Mouse (Mus musculus) embryonic facial prominence, embryonic 15.5 days (tissue): ENCODE measurements around the gene Lsm14b. TPM values are rescaled to one million over a fixed set of nuclear protein-coding genes. Genes with fewer than 3 reads are reported as not detected.

Experiments used
- ATAC-seq: fragments of 200-750 bp; cut with Nextera tagmentation; 2 replicates; pipeline ENCODE4 v1.8.0; 2017; ENCODE audit warnings: low read depth, moderate TSS enrichment; ENCODE audit not compliant: insufficient number of reproducible peaks, low FRiP score, low TSS enrichment
- H3K27ac ChIP-seq: fragments of 300-500 bp; sonication (generic); replicated peaks from 2 replicates; pipeline ENCODE4 v1.5.1; 2015; ENCODE audit warnings: mild to moderate bottlenecking, inconsistent platforms
- H3K27me3 ChIP-seq: fragments of 300-500 bp; sonication (generic); 2 replicates; pipeline ENCODE4 v1.6.1; 2015; ENCODE audit warnings: inconsistent platforms
- H3K36me3 ChIP-seq: fragments of 300-500 bp; sonication (generic); 2 replicates; pipeline ENCODE4 v1.6.1; 2015; ENCODE audit warnings: mild to moderate bottlenecking, inconsistent platforms
- H3K4me1 ChIP-seq: fragments of 300-500 bp; sonication (generic); 2 replicates; pipeline ENCODE4 v1.6.1; 2015; ENCODE audit warnings: inconsistent platforms
- H3K4me2 ChIP-seq: fragments of 300-500 bp; sonication (generic); replicated peaks from 2 replicates; pipeline ENCODE4 v1.6.1; 2015; ENCODE audit warnings: mild to moderate bottlenecking, inconsistent platforms
- H3K4me3 ChIP-seq: fragments of 300-500 bp; sonication (generic); replicated peaks from 2 replicates; pipeline ENCODE4 v1.5.1; 2015; ENCODE audit warnings: mild to moderate bottlenecking, inconsistent platforms
- H3K9ac ChIP-seq: fragments of 300-500 bp; sonication (generic); 2 replicates; pipeline ENCODE4 v1.6.1; 2015; ENCODE audit warnings: inconsistent platforms
- H3K9me3 ChIP-seq: fragments of 300-500 bp; sonication (generic); replicated peaks from 2 replicates; pipeline ENCODE4 v1.6.1; 2016; ENCODE audit warnings: inconsistent platforms
- WGBS: fragments of 180-500 bp; shearing (Covaris S2); methylation state at CpG from one replicate; pipeline ENCODE4 v1.1.7; 2015; 5-methylcytosine and 5-hydroxymethylcytosine counted together
- polyA plus RNA-seq: library from polyadenylated mRNA; unstranded; fragments of >200 nt; fragmentation: Nextera tagmentation; extraction: Ambion mirVana; gene quantifications from 2 replicates; pipeline ENCODE4 v1.2.1, GENCODE M21; 2015

The Lsm14b gene
- polyA plus RNA-seq, 1 experiment from 2014 or later = 8.9 TPM

- no peak for ATAC-seq
- no peaks in the 10 kb centered on the region for H3K9me3 ChIP-seq
- H3K4me1 ChIP-seq = no peaks in the 10 kb centered on the region
- 76% methylated on average over 10 of the region's 10 CpGs for WGBS
- no peaks in the 10 kb centered on the region for H3K36me3 ChIP-seq
- no peaks in the 10 kb centered on the region for H3K27me3 ChIP-seq
- no peak overlapping the region for H3K9ac ChIP-seq
- H3K4me2 ChIP-seq = no peak overlapping the region
- no peak overlapping the region for H3K4me3 ChIP-seq
- H3K27ac ChIP-seq = no peak overlapping the region
Measured at GRCm38 (mm10) chr2:179986437-179987022, 38.3 kb upstream of the Lsm14b start.

- no peak for ATAC-seq
- H3K27me3 ChIP-seq = no peaks in the 10 kb centered on the region
- no peak overlapping the region for H3K4me3 ChIP-seq
- 63% methylated on average over 1 of the region's 1 CpGs for WGBS
- H3K4me2 ChIP-seq = no peak overlapping the region
- H3K36me3 ChIP-seq = no peaks in the 10 kb centered on the region
- H3K4me1 ChIP-seq = no peaks in the 10 kb centered on the region
- no peak overlapping the region for H3K9ac ChIP-seq
- no peak overlapping the region for H3K27ac ChIP-seq
- H3K9me3 ChIP-seq = no peaks in the 10 kb centered on the region
Measured at GRCm38 (mm10) chr2:179989098-179989497, 35.7 kb upstream of the Lsm14b start.

GRCm38 (mm10) chr2:179993071-179993470, 31.7 kb upstream of the Lsm14b start:
- Histone ChIP-seq H3K27me3 (no peaks in the 10 kb centered on the region), H3K4me1 (no peaks in the 10 kb centered on the region), H3K27ac (no peak overlapping the region), H3K9me3 (no peaks in the 10 kb centered on the region), H3K9ac (no peak overlapping the region), H3K36me3 (no peaks in the 10 kb centered on the region), H3K4me3 (no peak overlapping the region), H3K4me2 (no peak overlapping the region)
- WGBS = 80% methylated on average over 5 of the region's 5 CpGs
- ATAC-seq = no peak

GRCm38 (mm10) chr2:179998431-179998830, 26.4 kb upstream of the Lsm14b start:
- no peaks in the 10 kb centered on the region for H3K27me3 ChIP-seq
- 64% methylated on average over 4 of the region's 4 CpGs for WGBS
- H3K36me3 ChIP-seq = no peaks in the 10 kb centered on the region
- no peak overlapping the region for H3K9ac ChIP-seq
- no peak overlapping the region for H3K4me2 ChIP-seq
- H3K27ac ChIP-seq = no peak overlapping the region
- no peaks in the 10 kb centered on the region for H3K4me1 ChIP-seq
- H3K9me3 ChIP-seq = no peaks in the 10 kb centered on the region
- no peak overlapping the region for H3K4me3 ChIP-seq
- no peak for ATAC-seq

GRCm38 (mm10) chr2:180001635-180002034, 23.2 kb upstream of the Lsm14b start:
- Histone ChIP-seq H3K9ac (no peak overlapping the region), H3K4me1 (no peaks in the 10 kb centered on the region), H3K4me2 (no peak overlapping the region), H3K9me3 (no peaks in the 10 kb centered on the region), H3K4me3 (no peak overlapping the region), H3K36me3 (no peaks in the 10 kb centered on the region), H3K27ac (no peak overlapping the region), H3K27me3 (no peaks in the 10 kb centered on the region)
- 68% methylated on average over 9 of the region's 9 CpGs for WGBS
- ATAC-seq = no peak

GRCm38 (mm10) chr2:180005656-180006351, 19.0 kb upstream of the Lsm14b start:
- Histone ChIP-seq H3K4me1 (no peaks in the 10 kb centered on the region), H3K36me3 (no peaks in the 10 kb centered on the region), H3K27me3 (no peaks in the 10 kb centered on the region), H3K9me3 (no peaks in the 10 kb centered on the region), H3K27ac (no peak overlapping the region), H3K4me2 (no peak overlapping the region), H3K9ac (no peak overlapping the region), H3K4me3 (no peak overlapping the region)
- 47% methylated on average over 5 of the region's 5 CpGs for WGBS
- ATAC-seq = no peak

- no peak for ATAC-seq
- no peaks in the 10 kb centered on the region for H3K36me3 ChIP-seq
- no peaks in the 10 kb centered on the region for H3K27me3 ChIP-seq
- H3K4me1 ChIP-seq = no peaks in the 10 kb centered on the region
- H3K9me3 ChIP-seq = no peaks in the 10 kb centered on the region
- H3K4me2 ChIP-seq = no peak overlapping the region
- no peak overlapping the region for H3K9ac ChIP-seq
- no peak overlapping the region for H3K27ac ChIP-seq
- no peak overlapping the region for H3K4me3 ChIP-seq
- WGBS = 39% methylated on average over 9 of the region's 9 CpGs
Measured at GRCm38 (mm10) chr2:180006352-180007017, 18.3 kb upstream of the Lsm14b start.

- no peaks in the 10 kb centered on the region for H3K36me3 ChIP-seq
- no peak overlapping the region for H3K4me3 ChIP-seq
- no peak overlapping the region for H3K4me2 ChIP-seq
- no peak for ATAC-seq
- H3K4me1 ChIP-seq = no peaks in the 10 kb centered on the region
- no peak overlapping the region for H3K9ac ChIP-seq
- no peak overlapping the region for H3K27ac ChIP-seq
- 88% methylated on average over 7 of the region's 7 CpGs for WGBS
- no peaks in the 10 kb centered on the region for H3K27me3 ChIP-seq
- no peaks in the 10 kb centered on the region for H3K9me3 ChIP-seq
Measured at GRCm38 (mm10) chr2:180010686-180011085, 14.1 kb upstream of the Lsm14b start.

- Histone ChIP-seq H3K4me2 (no peak overlapping the region), H3K4me1 (no peaks in the 10 kb centered on the region), H3K27me3 (no peaks in the 10 kb centered on the region), H3K9ac (no peak overlapping the region), H3K36me3 (no peaks in the 10 kb centered on the region), H3K27ac (no peak overlapping the region), H3K4me3 (no peak overlapping the region), H3K9me3 (no peaks in the 10 kb centered on the region)
- WGBS = 79% methylated on average over 6 of the region's 6 CpGs
- no peak for ATAC-seq
Measured at GRCm38 (mm10) chr2:180011370-180011769, 13.4 kb upstream of the Lsm14b start.

GRCm38 (mm10) chr2:180013686-180014085, 11.1 kb upstream of the Lsm14b start:
- 87% methylated on average over 7 of the region's 7 CpGs for WGBS
- Histone ChIP-seq H3K4me1 (peaks cover 7% of the 10 kb centered on the region; the same call in 1 of the 2 replicates), H3K4me3 (no peak overlapping the region), H3K36me3 (no peaks in the 10 kb centered on the region), H3K9ac (no peak overlapping the region), H3K9me3 (no peaks in the 10 kb centered on the region), H3K4me2 (no peak overlapping the region), H3K27me3 (no peaks in the 10 kb centered on the region), H3K27ac (no peak overlapping the region)
- no peak for ATAC-seq

GRCm38 (mm10) chr2:180017632-180018031, 7.2 kb upstream of the Lsm14b start:
- Histone ChIP-seq H3K4me2 (no peak overlapping the region), H3K27me3 (peaks cover 12% of the 10 kb centered on the region), H3K9me3 (no peaks in the 10 kb centered on the region), H3K27ac (no peak overlapping the region), H3K9ac (no peak overlapping the region), H3K4me3 (no peak overlapping the region), H3K36me3 (no peaks in the 10 kb centered on the region), H3K4me1 (peaks cover 7% of the 10 kb centered on the region; the same call in 1 of the 2 replicates)
- no peak for ATAC-seq
- 39% methylated on average over 4 of the region's 4 CpGs for WGBS
